Mouse (Mus musculus): ENCODE measurements at regions not wholly inside any gene's neighbourhood (a gene's known extent, or its start where the extent isn't known, plus 50 kb on each side); places are given as distances from the start of the nearest gene placed in this dataset.

DNA sequence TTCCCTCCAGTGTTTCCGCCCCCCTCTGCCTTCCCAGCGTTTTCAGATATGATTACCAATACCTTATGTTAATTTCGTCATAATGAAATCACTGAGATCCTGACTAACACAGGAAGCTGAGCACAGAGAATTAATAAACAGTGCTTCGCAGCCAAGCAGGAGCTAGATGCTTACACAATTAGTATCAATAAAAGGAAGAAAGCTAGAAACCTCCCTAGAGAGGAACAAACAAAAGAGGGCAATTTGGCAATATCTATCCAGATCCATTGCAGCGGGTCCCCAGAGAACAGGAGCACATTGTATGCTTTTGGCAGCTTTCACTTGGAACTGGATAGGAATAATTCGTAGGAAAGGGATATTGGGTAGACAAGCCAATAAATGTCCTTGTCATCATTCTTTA lies 159.1 kb upstream of the Kbtbd8 start:
- DNase-seq (ENCODE audit: low spot score in 2 of 2), result no peak

DNA sequence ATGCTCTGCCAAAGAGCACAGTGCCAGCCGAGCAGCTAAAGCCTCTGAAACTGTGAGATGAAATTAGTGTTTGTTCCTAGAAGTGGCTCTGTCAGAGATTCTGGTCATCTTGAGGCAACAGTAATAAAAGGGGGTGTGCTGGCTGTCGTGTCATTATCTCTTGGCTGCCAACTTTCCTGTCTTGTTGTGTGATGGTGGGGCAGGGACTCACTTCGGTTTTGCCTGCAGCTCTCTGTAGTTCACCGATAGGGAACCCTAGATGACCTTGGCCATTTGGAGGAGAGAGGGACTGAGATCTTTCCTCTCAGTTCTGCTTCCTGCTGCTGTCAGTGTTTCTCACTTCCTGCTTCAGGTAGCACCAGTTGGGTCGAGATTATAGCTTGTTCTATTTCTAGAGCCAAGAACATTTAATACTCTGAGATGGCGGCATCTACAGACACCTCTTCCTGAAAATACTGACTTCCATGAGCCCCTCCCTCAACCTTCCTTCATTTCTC lies 159.8 kb upstream of the Kbtbd8 start:
- DNase-seq (ENCODE audit: low spot score in 2 of 2), result no peak

DNA sequence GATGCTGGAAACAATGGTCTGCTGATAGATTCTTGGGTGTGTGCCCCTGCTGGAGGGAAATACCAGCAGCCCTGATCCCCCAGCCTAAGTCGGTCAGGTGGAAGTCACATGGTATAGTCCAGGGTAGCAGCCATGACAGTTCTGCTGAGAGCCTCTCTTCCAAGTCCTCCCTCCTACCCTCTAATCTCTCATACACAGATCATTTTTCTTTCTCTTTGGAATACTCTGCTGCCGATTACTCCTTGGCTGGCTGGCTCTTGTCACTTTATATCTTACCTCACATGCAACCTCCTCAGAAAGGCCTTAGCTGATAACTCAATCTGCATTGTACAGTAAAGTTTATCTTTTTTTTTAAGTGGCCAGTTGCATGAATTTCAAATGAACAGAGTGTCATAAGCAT lies 162.5 kb upstream of the Kbtbd8 start:
- DNase-seq (ENCODE audit: low spot score in 2 of 2), result no peak

DNA sequence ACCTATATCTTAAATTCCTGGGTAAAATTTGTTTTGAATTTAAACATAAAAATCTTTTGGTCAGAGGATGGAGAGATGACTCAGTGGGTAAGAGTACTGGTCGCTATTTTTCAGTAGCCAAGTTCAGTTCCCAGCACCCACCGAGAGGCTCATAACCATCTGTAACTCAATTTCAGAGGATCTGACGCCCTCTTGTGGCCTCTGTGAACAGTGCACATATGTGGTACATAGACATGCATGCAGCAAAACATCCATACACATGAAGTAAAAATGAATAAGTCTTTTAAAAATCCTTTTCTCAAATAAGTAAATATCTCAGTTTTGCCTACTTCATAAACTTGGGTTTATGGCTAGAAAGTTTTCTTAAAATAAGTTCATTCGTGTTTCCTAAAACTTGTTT lies 163.4 kb upstream of the Kbtbd8 start:
- no peak for DNase-seq (ENCODE audit: low spot score in 2 of 2)

DNA sequence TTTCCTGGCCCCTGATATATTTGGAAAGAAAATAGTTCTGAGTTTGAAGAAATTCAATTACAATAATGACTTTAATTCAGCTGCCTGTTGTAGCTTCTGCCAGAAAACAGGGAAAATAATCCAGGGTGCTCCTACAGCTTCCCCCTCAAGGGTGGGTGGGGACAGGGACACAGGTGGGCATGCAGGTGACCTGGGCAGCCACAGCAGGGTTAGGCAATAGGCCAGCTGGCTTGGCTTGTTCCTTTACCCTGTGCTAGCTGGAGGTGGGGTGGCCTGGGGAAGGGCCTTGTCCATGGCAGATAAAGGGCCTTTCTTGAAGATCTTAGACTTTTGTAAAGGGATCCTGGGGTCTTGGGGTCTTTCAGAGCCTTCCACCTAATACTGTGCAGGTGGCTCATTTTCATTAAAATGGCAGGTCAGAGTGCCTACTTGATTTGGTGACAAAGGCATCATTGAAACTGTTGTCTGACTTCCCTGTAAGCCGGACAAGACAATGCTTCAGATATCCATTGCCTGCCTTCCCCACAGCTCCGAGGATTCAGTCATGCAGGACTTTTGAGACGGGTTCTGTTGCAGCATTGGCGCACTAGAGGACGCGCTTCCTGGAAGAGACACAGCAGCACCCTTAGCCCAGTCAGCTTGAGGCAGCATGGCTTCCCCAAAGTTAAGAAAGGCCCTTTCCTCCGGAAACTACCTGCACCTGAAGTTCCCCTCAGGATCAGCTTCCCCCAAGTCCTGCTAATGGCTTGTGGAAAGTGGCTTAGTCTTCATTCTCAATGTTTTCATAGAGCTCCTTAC lies 164.9 kb upstream of the Kbtbd8 start:
- DNase-seq (ENCODE audit: low spot score in 2 of 2), result no peak

DNA sequence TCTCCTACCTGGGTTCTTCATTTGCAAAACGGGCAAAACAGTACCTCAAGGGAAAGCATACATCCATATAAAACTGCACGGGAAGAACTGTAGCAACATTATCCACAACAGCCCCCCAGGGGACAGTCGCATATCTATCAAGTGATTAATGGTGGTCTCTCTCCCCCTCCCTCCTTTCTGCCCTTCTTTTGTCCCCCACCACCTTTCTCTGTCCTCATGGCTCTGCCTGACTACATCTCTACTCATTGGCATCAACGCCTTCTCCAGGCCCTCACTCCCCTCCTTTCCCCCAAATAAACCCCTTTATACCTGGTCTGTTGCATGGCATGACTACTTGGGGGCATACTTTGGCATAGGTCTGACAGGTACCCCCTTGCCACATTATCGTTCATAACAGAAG lies 166.1 kb upstream of the Kbtbd8 start:
- DNase-seq (ENCODE audit: low spot score in 2 of 2), result no peak

DNA sequence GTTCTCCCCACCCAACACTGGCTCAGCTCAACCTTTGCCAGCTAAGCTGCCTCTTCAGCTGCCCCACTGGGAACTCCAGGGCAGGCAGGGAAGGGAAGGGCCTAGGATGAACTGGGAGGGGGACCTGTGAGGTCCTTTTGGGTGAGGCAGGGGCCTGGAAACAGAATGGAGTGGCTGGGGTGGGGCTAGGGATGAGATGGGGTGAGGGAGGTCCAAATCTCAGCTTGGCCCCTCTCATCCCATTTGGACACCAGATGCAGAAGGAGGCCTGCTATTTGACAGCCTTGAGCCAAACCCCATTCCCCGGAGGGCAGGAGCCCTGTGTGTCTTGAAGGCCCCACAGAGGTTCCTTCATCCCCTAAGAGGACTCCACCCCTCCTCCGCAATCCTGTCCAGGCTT lies 166.7 kb upstream of the Kbtbd8 start:
- no peak for DNase-seq (ENCODE audit: low spot score in 2 of 2)

DNA sequence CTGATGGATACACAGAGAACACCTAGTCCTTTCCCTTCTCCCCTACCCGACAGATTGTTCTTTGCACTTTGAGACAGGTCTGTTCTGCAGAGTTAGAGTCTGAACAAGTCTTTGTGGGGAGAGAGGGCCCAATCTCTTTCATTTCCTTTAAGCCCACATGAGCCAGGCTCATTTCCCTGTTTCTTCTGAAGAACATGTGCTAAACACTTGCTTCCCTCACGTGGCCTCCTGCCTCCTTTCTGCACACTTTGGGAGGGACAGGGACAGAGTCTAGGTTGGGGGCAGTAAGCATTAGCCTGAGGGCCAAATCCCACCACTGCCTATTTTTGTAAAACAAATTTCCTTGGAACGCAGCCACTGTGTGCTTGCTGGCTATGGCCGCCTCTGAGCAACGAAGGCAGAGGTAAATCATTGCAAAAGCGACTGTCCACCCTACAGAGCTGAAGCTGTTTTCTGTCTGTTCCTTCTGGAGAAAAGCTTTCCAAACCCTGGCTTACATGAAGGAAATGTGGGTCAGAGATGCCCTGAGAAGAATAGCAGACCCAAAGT lies 170.6 kb upstream of the Kbtbd8 start:
- DNase-seq (ENCODE audit: low spot score in 2 of 2), result no peak

DNA sequence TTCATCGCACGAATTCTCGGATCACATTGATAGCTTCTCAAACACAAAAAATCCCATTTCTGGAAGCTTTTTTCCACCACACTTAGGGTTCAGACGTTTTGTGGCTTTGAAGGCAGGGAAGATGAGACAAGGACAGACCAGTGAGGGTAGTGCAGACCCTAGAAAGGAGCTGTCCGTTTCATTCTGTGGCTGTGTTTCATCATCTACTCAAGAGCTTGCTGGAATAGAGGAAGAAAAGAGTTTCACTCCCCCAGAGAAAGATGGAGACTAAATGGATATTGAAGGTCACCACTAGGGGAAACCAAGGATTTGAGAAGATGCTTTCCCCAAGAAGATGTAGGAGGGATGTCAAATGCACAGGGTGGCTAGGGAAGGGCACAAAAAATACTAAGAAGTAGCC lies 171.3 kb upstream of the Kbtbd8 start:
- no peak for DNase-seq (ENCODE audit: low spot score in 2 of 2)

DNA sequence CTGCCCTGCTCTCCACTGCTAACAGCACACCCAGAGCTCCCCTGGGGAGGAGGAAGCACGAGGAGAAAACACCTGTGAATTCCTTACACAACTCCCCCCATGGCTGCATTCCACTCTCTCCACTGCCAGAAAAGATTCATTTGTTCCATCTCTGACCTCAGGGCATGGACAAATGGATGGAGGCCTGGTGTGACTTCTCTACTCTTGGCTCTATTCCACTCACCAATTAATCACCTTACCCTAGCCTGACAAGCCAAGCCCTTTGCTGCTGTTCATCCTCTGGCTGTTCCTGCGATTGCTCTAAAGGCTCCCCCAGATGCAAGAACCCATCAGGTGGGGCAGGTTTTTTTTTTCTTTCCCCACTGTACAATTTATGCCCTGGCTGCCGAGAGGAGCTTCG lies 172.8 kb upstream of the Kbtbd8 start:
- DNase-seq (ENCODE audit: low spot score in 2 of 2), result no peak

DNA sequence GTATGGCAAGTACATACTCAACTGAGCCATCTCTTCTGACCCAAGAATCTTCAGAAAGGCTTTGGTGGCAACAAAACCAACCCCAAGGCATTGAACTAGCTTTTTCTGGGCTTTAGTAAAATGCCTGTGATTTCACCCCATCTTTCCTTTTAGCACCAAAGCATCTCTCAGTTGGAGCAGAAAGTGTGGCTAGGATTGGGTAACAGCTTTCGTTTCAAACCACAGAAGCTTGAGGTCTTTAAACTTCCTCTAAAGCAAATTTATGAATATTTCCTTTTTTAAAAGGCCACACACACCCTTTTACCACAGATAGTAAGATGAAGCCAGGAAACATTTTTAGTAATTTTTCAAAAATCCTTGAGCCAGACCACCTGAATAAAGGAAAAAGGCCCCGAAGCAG lies 178.1 kb upstream of the Kbtbd8 start:
- DNase-seq (ENCODE audit: low spot score in 2 of 2), result no peak

DNA sequence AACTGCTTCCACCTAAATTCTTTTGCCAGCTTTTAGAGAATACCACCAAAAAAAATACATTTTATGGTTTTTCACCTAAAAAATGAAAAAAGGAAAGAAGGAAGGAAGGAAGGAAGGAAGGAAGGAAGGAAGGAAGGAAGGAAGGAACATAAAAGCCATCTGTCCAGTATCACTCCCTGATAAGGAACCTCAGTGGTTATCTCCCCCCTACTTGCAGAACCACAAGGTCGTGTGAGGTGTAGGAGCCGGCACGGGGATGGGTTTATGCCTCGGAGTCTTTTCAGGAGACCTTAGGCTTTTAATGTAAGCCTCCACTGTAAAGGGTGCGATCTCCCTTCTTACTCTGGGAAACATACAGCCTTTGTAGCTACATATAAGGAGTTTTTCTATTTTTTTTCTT lies 180.8 kb upstream of the Kbtbd8 start:
- DNase-seq (ENCODE audit: low spot score in 2 of 2), result no peak

DNA sequence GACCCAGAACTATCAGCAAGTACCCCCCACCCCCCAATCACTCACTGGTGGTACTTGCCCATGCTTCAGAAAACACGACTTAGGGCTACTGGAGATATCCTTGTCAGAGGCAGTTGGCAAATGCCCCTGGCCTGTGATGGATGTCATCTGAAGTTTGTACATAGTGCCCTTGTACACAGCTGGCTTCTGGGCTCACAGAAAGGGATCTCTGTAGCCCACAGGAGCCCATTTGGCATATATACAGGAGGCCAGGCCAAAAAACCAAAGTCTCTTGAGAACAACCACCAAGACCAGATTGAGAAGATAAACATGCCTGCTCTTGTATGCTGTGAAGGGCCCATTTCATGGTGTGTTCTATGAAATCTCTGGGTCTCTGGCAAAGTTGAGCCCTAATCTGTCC lies 181.3 kb upstream of the Kbtbd8 start:
- DNase-seq (ENCODE audit: low spot score in 2 of 2), result no peak

DNA sequence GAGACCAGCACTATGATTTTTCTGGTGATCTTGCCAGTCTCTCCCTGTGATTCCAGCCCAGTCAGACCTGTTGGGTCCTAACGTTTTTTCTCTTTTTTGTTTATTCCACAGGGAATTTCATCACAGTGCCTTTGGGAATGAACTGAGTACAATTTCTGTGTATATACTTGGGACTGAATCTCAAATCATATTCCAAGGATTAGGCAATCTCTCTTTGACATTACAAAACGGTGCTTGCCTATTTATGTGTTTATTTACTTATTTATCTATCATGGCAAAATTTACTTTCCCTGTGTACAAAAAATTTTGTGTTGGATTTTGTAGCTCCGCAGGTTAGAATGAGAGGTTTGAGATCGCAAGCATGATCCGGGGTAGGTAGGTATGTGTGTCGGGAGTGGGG lies 189.2 kb upstream of the Kbtbd8 start:
- no peak for DNase-seq (ENCODE audit: low spot score in 2 of 2)

DNA sequence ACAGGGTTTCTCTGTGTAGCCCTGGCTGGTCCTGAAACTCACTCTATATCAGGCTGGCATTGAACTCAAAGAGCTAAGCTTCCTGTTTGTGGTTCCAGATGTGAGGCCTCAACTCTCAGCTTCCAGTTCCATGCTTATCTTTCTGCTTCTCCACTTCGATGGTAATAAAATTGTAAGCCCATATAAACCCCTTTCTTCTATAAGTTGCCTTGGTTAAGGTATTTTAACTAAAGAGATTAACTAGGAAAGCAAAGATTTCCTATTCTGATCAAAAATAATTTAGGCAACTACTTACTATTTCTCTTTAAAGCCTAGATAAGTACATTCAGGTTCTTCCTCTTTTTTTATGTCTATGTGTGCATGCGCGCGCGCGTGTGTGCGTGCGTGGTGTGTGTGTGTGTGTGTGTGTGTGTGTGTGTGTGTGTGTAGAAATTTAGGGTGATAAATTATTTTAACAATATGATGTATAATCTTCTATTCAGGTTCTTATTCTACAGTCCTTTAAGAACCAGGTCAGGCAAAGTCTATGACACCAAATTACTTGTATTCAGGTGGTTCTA lies 190.3 kb upstream of the Kbtbd8 start:
- no peak for DNase-seq (ENCODE audit: low spot score in 2 of 2)

DNA sequence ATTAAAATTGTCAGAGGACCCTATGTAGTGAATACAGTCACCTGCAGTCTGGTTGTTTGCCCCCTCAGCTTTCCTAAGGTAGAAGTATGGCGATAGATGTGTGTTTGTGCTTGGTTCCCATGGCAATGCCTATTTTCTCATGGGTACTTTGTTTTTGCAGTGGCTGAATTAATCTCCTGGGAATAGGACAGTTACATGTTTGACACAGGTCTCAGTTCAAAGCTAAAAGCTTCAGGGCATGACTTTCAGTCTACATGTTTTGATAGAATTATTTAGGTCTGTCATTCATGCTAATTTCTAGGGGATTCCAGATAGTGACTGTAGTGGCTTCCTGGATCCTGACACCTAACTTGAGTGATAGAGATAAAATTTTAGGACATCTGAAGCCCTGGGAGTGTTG lies 191.6 kb upstream of the Kbtbd8 start:
- DNase-seq (ENCODE audit: low spot score in 2 of 2), result no peak

DNA sequence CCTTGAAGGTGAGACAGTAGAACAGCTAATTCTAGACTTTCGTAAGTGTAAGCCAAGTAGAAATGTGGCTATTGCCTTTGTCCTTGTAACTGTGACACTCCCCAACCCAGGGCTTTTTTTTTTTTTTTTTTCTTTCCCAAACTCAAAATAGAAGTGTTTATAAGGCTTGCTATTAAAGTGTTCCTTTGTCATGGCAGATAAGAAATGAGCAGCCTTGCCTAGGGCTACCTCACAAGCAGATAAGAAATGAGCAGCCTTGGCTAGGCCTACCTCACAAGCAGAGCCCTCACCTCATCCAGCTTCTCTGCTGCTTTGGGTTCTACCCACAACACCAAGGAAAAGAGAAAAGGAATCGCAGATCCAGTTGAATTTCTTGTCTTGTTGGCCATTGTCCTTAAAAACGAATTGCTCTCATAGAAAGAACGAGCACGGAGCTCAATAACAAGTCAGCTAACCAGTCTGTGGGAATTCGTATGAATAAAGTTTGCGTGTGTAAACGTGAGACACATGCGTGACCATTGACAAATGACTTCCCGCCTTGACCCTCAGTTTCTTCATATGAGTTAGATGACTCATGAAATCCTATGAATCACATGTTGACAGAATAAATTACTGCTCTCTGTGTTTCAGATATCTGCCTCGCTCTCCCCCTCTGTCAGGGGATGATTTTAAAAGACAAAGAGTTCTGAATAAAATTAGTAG lies 192.6 kb upstream of the Kbtbd8 start:
- DNase-seq (ENCODE audit: low spot score in 2 of 2), result no peak

DNA sequence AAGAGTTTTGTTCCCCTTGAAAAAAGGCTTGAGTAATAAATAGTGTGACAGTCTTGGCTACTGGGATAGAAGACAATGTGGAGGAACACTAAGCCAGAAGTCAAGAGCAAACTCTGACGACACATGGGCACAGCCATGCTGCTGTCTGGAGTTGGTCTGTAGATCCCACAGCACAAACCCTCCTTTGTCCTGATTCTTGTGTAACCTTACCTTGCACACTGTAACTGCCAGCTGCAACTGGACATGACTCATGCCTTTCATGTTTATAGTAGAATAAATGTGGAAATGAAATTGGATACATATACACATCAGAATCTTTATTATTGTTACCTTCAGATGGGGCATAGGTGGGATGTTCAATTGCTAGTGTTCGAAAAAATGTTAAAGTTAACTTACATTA lies 195.3 kb upstream of the Kbtbd8 start:
- no peak for DNase-seq (ENCODE audit: low spot score in 2 of 2)

DNA sequence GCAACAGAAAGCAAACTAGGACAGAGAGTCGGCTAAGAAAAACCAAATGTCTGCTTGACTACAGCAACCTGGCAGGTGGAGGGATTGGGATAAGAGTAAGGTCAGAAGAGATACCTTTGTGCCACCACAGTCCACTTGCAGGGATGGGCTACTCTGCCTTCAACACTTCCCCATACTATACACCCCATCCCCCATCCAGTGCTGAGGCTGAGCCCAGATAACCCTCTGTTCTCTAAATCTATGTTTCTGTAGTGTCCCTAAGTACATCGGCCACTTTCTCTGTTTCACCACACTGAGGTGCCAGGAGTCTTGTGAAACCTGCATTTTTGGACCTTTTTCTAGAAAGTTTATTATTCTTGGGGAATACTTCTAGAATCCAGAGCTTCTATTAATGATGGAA lies 196.3 kb upstream of the Kbtbd8 start:
- DNase-seq (ENCODE audit: low spot score in 2 of 2), result no peak

DNA sequence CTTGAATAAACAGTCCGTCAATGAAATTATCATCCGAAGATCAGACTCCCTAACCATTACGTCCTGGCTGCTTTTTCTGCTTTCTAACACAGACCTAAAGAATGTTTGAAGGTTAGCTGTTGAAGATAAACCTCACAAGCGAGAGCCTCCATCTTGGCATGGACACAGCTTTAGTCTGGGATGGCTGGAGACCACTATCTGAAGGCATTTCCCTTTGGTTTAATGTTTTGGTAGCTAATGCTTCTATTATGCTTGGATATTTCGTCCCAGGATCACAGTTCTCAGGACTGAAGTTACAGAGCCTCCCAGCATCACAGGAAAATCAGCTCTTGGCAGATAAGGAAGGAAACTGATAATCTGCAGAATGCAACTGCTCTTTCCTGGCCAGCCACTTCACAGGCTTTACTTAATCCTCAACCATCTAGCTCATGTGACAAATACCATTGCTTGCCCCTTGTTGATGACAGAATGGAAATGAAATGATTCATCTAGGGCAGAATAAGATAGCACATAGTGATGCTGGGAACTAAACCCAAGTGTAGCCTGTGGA lies 197.8 kb upstream of the Kbtbd8 start:
- no peak for DNase-seq (ENCODE audit: low spot score in 2 of 2)

DNA sequence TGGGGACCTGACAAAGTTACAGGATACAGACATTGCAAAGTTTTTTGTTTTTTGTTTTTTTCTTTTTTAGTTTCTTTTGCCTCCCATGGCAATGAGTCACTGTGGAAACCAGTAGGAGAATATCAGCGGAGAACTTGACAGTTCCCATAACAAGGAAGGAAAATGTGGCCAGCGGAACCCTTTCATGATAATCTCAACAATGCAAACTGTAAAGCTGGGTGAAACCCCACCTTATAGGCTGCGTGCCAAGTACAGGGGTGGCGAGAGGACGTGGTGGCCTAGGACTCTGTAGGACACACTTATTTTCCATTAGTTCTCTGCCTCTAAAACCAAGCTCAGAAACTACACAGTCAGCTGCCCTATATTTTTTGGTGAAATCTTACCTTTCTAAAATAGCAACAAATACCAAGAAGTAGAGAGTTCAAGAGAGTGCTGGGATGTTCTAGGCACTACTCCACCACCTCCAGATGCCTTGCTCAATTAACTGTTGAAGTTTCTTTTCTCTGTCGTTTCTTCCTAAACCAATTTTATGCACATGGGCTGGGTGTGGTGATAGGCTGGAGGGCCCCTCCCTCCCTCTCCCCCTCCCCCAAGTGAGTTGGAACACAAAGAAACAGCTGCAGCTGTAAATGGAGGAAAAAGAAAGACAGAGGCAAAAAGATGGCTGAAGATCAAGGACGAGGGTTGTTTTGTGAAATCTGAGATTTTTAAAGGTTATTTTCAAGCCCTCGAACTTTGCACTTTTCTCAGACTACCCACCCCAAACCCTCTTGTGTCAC lies 201.0 kb upstream of the Kbtbd8 start:
- peak; percentile 12 to 26 for DNase-seq (ENCODE audit: low spot score in 2 of 2)
